Mouse (Mus musculus): ENCODE results near the gene Cldn16.
"Not testable (repeated sequence)": the region's sequence is repeated elsewhere in the genome, so short reads cannot be mapped to it uniquely, and the experiment has no call there.

The Cldn16 gene

GRCm38 (mm10) chr16:26462835-26463234 is at the start of gene Cldn16:
TSS of gene Cldn16 (plus strand) at chr16:26463135.
- DNase-seq = no peak

GRCm38 (mm10) chr16:26418616-26419015 is 44.3 kb upstream of the Cldn16 start:
- no peak for DNase-seq

GRCm38 (mm10) chr16:26422078-26422477 is 40.9 kb upstream of the Cldn16 start:
- DNase-seq = no peak

GRCm38 (mm10) chr16:26430246-26430645 is 32.7 kb upstream of the Cldn16 start:
- no peak for DNase-seq

- no peak for DNase-seq
Observed at GRCm38 (mm10) chr16:26433486-26433885, 29.4 kb upstream of the Cldn16 start.

GRCm38 (mm10) chr16:26440031-26440430 is 22.9 kb upstream of the Cldn16 start:
- DNase-seq = no peak

- DNase-seq = no peak
Observed at GRCm38 (mm10) chr16:26441156-26441555, 21.8 kb upstream of the Cldn16 start.

GRCm38 (mm10) chr16:26444843-26445242 is 18.1 kb upstream of the Cldn16 start:
- DNase-seq = no peak

GRCm38 (mm10) chr16:26447594-26447993 is 15.3 kb upstream of the Cldn16 start:
- DNase-seq = no peak

GRCm38 (mm10) chr16:26454163-26454562 is 8.8 kb upstream of the Cldn16 start:
- no peak for DNase-seq

GRCm38 (mm10) chr16:26456182-26456581 is 6.8 kb upstream of the Cldn16 start:
- DNase-seq = no peak

GRCm38 (mm10) chr16:26466535-26466934 is 3.6 kb downstream of the Cldn16 start:
- no peak for DNase-seq

GRCm38 (mm10) chr16:26471254-26471653 is 8.3 kb downstream of the Cldn16 start:
- no peak for DNase-seq

GRCm38 (mm10) chr16:26495721-26496120 is 32.8 kb downstream of the Cldn16 start:
- DNase-seq = no peak

- DNase-seq = not testable (repeated sequence)
Observed at GRCm38 (mm10) chr16:26499705-26500104, 36.8 kb downstream of the Cldn16 start.

GRCm38 (mm10) chr16:26500738-26501137 is 37.8 kb downstream of the Cldn16 start:
- DNase-seq = no peak

GRCm38 (mm10) chr16:26504961-26505360 is 42.0 kb downstream of the Cldn16 start:
- no peak for DNase-seq

GRCm38 (mm10) chr16:26519596-26519995 is 56.7 kb downstream of the Cldn16 start:
- DNase-seq = no peak

GRCm38 (mm10) chr16:26525832-26526231 is 62.9 kb downstream of the Cldn16 start:
- no peak for DNase-seq

GRCm38 (mm10) chr16:26526669-26527068 is 63.7 kb downstream of the Cldn16 start, which contains the start of gene Tmem207:
TSS of gene Tmem207 (minus strand) at chr16:26526769.
- DNase-seq = no peak

GRCm38 (mm10) chr16:26527931-26528666 is 65.2 kb downstream of the Cldn16 start:
- DNase-seq = no peak

GRCm38 (mm10) chr16:26530451-26530850 is 67.5 kb downstream of the Cldn16 start:
- no peak for DNase-seq

GRCm38 (mm10) chr16:26532287-26532686 is 69.4 kb downstream of the Cldn16 start:
- DNase-seq = no peak

Data from cerebellum, adult 11-12 months (tissue).